ENCODE assay signal across 20 mouse cellular contexts in the genomic region with DNA sequence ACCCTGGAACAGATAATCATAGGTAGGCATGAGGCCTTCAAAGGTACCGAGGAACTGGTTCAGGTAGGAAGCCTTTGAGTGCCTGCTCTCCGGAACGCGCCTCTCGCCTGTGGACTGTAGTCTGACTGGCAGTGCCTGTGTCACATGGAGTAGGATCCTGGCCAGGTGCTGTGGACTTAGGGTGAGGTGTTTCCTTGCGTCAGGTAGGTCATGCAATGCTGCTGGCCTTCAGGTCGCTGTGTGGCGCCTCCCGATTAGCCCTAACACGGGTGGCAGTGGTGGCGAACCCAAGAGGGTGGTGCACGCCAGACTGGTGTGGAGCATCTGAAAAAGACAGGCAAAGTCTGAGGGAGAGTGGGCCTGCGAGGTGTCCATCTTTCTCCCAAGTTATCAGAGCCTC. TPM values are rescaled to one million over a fixed set of nuclear protein-coding genes. Genes with fewer than 3 reads are reported as not detected.
DNase-seq lines count a peak whose midpoint lies in the region; ATAC-seq and TF ChIP-seq lines count a peak whose summit lies in the region.
"Had no signal": no experiment of that assay in that cellular context is flagged by ENCODE, and none has a peak within 500 bp of the region (broad histone marks: within the 10 kb centered on the region; RNA-seq: fewer than 3 reads in every experiment).

No protein-coding gene starts in this region.

- WGBS in cerebellum, adult 2 months, result 41% methylated on average over 13 of the region's 13 CpGs
- WGBS in hindbrain, embryonic 10.5 days, result 89% methylated on average over 13 of the region's 13 CpGs
- 92% methylated on average over 13 of the region's 13 CpGs for WGBS in hindbrain, embryonic 11.5 days
- 91% methylated on average over 13 of the region's 13 CpGs for WGBS in neural tube, embryonic 12.5 days

- DNase-seq in cerebellum, adult 2 months, result no peak
- no peak for DNase-seq in cerebellum, adult 11-12 months
- DNase-seq in hindbrain, embryonic 10.5 days (ENCODE audit: low spot score), result no peak
- DNase-seq in hindbrain, embryonic 11.5 days (ENCODE audit: low spot score), result no peak
- DNase-seq in neural tube, embryonic 10.5 days (ENCODE audit: extremely low spot score, low spot score), result no peak
- DNase-seq in lung, postnatal 4 days, result no peak
- no peak for DNase-seq in Muller cell, postnatal 12 days (ENCODE audit: inconsistent ontology term)
- DNase-seq: adrenal gland, adult 8-10 months; kidney, adult 8-10 months; kidney, postnatal 14 days; lung, adult 2 months; lung, postnatal 36 days; right cerebral cortex, postnatal 14 days; thymus, postnatal 36 days had no signal

- no peak overlapping the region for H3K9ac ChIP-seq in hindbrain, embryonic 11.5 days (ENCODE audit: low read depth, low read length)
- no peak overlapping the region for H3K9ac ChIP-seq in neural tube, embryonic 12.5 days
- H3K9ac ChIP-seq: embryonic facial prominence, embryonic 13.5 days; heart, embryonic 13.5 days; liver, embryonic 12.5 days had no signal

- H3K27ac ChIP-seq in cerebellum, adult 2 months (ENCODE audit: insufficient read depth, low read length), result no peak overlapping the region
- peak overlapping the region; percentile 40; the same call in 1 of the 2 replicates for H3K27ac ChIP-seq in hindbrain, embryonic 10.5 days
- no peak overlapping the region for H3K27ac ChIP-seq in hindbrain, embryonic 11.5 days (ENCODE audit: low read depth, low read length)
- no peak overlapping the region for H3K27ac ChIP-seq in neural tube, embryonic 12.5 days
- H3K27ac ChIP-seq: embryonic facial prominence, embryonic 13.5 days; heart, embryonic 13.5 days; liver, embryonic 12.5 days had no signal

- H3K9me3 ChIP-seq in hindbrain, embryonic 10.5 days, result no peaks in the 10 kb centered on the region
- no peaks in the 10 kb centered on the region for H3K9me3 ChIP-seq in hindbrain, embryonic 11.5 days (ENCODE audit: control insufficient read depth, low read length)
- no peaks in the 10 kb centered on the region for H3K9me3 ChIP-seq in neural tube, embryonic 12.5 days
- H3K9me3 ChIP-seq: embryonic facial prominence, embryonic 13.5 days; heart, embryonic 13.5 days; liver, embryonic 12.5 days had no signal

- no peak for TF ChIP-seq CTCF in cerebellum, adult 2 months (IDR thresholded peaks at IDR 0.05; ENCODE audit: borderline replicate concordance, insufficient read depth, low read depth, low read length)

- peaks cover 64% of the 10 kb centered on the region for H3K4me1 ChIP-seq in cerebellum, adult 2 months (ENCODE audit: control insufficient read depth, insufficient read depth, low read length)
- peaks cover 93% of the 10 kb centered on the region for H3K4me1 ChIP-seq in hindbrain, embryonic 10.5 days (replicated peaks)
- H3K4me1 ChIP-seq in hindbrain, embryonic 11.5 days (replicated peaks; ENCODE audit: control insufficient read depth, insufficient read depth, low read length), result peaks cover 14% of the 10 kb centered on the region
- H3K4me1 ChIP-seq in neural tube, embryonic 12.5 days, result peaks cover 56% of the 10 kb centered on the region

- TF ChIP-seq POLR2A in cerebellum, adult 2 months (IDR thresholded peaks at IDR 0.05; ENCODE audit: borderline replicate concordance, insufficient read depth, low read length), result no peak

- no peak overlapping the region for H3K4me2 ChIP-seq in hindbrain, embryonic 11.5 days (replicated peaks; ENCODE audit: low read depth, low read length)
- H3K4me2 ChIP-seq in neural tube, embryonic 12.5 days (replicated peaks), result peak overlapping the region; percentile 86
- H3K4me2 ChIP-seq: embryonic facial prominence, embryonic 13.5 days; heart, embryonic 13.5 days; liver, embryonic 12.5 days had no signal

- H3K36me3 ChIP-seq in hindbrain, embryonic 10.5 days, result peaks cover 16% of the 10 kb centered on the region; the same call in 1 of the 2 replicates
- no peaks in the 10 kb centered on the region for H3K36me3 ChIP-seq in hindbrain, embryonic 11.5 days (ENCODE audit: control insufficient read depth, insufficient read depth, low read length)
- H3K36me3 ChIP-seq in neural tube, embryonic 12.5 days, result no peaks in the 10 kb centered on the region; the same call in 1 of the 2 replicates
- H3K36me3 ChIP-seq: embryonic facial prominence, embryonic 13.5 days; heart, embryonic 13.5 days; liver, embryonic 12.5 days had no signal

- ATAC-seq in hindbrain, embryonic 11.5 days (ENCODE audit: low FRiP score), result no peak
- no peak for ATAC-seq in neural tube, embryonic 12.5 days (ENCODE audit: low FRiP score, low read depth)
- ATAC-seq: forebrain, embryonic 16.5 days; liver, embryonic 12.5 days; Patski had no signal

- H3K27me3 ChIP-seq in cerebellum, adult 2 months (ENCODE audit: control insufficient read depth, insufficient read depth, low read length), result no peaks in the 10 kb centered on the region
- peaks cover 49% of the 10 kb centered on the region for H3K27me3 ChIP-seq in hindbrain, embryonic 10.5 days (ENCODE audit: insufficient read depth, poor library complexity, severe bottlenecking)
- H3K27me3 ChIP-seq in hindbrain, embryonic 11.5 days (ENCODE audit: control insufficient read depth, insufficient read depth, low read length), result peaks cover 3% of the 10 kb centered on the region; the same call in 1 of the 2 replicates
- peaks cover 11% of the 10 kb centered on the region; the same call in 1 of the 2 replicates for H3K27me3 ChIP-seq in neural tube, embryonic 12.5 days (replicated peaks)
- H3K27me3 ChIP-seq: Patski had no signal

- H3K4me3 ChIP-seq in cerebellum, adult 2 months (replicated peaks; ENCODE audit: insufficient read depth, low read depth, low read length), result peak overlapping the region; percentile 9
- H3K4me3 ChIP-seq in hindbrain, embryonic 10.5 days, result peak overlapping the region; percentile 9; the same call in 1 of the 2 replicates
- H3K4me3 ChIP-seq in hindbrain, embryonic 11.5 days (ENCODE audit: low read depth, low read length), result no peak overlapping the region
- no peak overlapping the region for H3K4me3 ChIP-seq in neural tube, embryonic 12.5 days
- H3K4me3 ChIP-seq: embryonic facial prominence, embryonic 13.5 days; heart, embryonic 13.5 days; liver, embryonic 12.5 days had no signal

RNA-seq across cellular contexts. Expression of gene Rab6b, which starts 3.3 kb away (rescaled TPM):
- 188 and 199 TPM in 2 replicates for polyA plus RNA-seq in cerebellum, adult 2 months (2012; rRNA removed)
- 17.0 and 29.0 TPM in 2 replicates for polyA plus RNA-seq in hindbrain, embryonic 10.5 days (2016; fragmentation: Nextera tagmentation; extraction: Ambion mirVana)
- 24.1 and 24.2 TPM in 2 replicates for polyA plus RNA-seq in hindbrain, embryonic 11.5 days (2014; fragmentation: Nextera tagmentation; extraction: Ambion mirVana)
- 55.5 and 61.1 TPM in 2 replicates for polyA plus RNA-seq in neural tube, embryonic 12.5 days (2016; fragmentation: Nextera tagmentation; extraction: Ambion mirVana)

Comparison
In these comparisons a context has a peak if more than half of its experiments do, and no peak if none do; other contexts are left out.
1. H3K4me3 ChIP-seq: peak in cerebellum, adult 2 months (single experiment) and hindbrain, embryonic 10.5 days (single experiment); none in hindbrain, embryonic 11.5 days (single experiment) and neural tube, embryonic 12.5 days (single experiment).